Mouse (Mus musculus): Measurements from ENCODE around the gene Ugt1a7c. TPM values are rescaled to one million over a fixed set of nuclear protein-coding genes. Genes with fewer than 3 reads are reported as not detected.

Ugt1a7c gene
- polyA plus RNA-seq, 1 experiment = 1.1 TPM

GRCm38 (mm10) chr1:88211812-88212211 lies 117.0 kb downstream of the Ugt1a7c start, which contains the start of gene Ugt1a1:
Gene Ugt1a1, plus strand, starts transcription at chr1:88211959.
- no peaks in the 10 kb centered on the region for H3K36me3 ChIP-seq (ENCODE audit: control insufficient read depth, insufficient read depth, low read length)
- H3K27ac ChIP-seq (ENCODE audit: control insufficient read depth, insufficient read depth, low read length) = no peak within 1 kb of the TSS
- H3K27me3 ChIP-seq (ENCODE audit: control insufficient read depth, insufficient read depth, low read length) = no peaks in the 10 kb centered on the region
- WGBS = 76% methylated on average over 8 of the region's 8 CpGs
- DNase-seq = no peak
- TF ChIP-seq CTCF (IDR thresholded peaks at IDR 0.05; ENCODE audit: borderline replicate concordance, control insufficient read depth, extremely low read depth, insufficient read depth, low read length, poor library complexity) = no peak
- no peak for TF ChIP-seq POLR2A (IDR thresholded peaks at IDR 0.05; ENCODE audit: control insufficient read depth, extremely low read depth, insufficient read depth, low read length, poor library complexity)
- H3K4me3 ChIP-seq (ENCODE audit: control insufficient read depth, insufficient read depth, low read length) = no peak within 1 kb of the TSS
- no peaks in the 10 kb centered on the region for H3K4me1 ChIP-seq (replicated peaks; ENCODE audit: control insufficient read depth, insufficient read depth, low read length)

- no peak overlapping the region for H3K27ac ChIP-seq (ENCODE audit: control insufficient read depth, insufficient read depth, low read length)
- WGBS = 69% methylated on average over 8 of the region's 8 CpGs
These were observed 117.6 kb downstream of the Ugt1a7c start for GRCm38 (mm10) chr1:88212341-88213045.

DNA sequence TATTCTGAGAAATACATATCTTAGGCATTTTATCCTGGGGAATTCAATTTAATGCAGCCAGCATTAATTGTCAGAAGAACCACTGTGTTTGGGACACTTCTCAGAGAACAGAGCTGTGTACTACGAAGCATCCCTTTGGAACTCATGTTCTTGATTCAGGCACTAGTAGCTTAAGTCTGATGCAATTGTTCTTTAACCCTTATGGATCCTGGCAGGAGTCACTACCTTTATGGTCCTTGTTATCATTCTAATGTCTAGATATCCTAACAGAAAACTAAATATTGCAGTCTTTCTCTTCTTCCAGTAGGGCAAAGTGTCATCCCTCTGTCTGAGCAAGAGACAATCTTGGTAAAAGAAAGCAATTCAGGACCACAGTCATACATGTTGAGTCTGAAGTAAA lies 118.2 kb downstream of the Ugt1a7c start:
- DNase-seq = no peak
- Histone ChIP-seq H3K4me1 (replicated peaks; ENCODE audit: control insufficient read depth, insufficient read depth, low read length) (no peaks in the 10 kb centered on the region), H3K27me3 (ENCODE audit: control insufficient read depth, insufficient read depth, low read length) (no peaks in the 10 kb centered on the region), H3K36me3 (ENCODE audit: control insufficient read depth, insufficient read depth, low read length) (no peaks in the 10 kb centered on the region), H3K4me3 (ENCODE audit: control insufficient read depth, insufficient read depth, low read length) (no peak overlapping the region), H3K27ac (ENCODE audit: control insufficient read depth, insufficient read depth, low read length) (no peak overlapping the region)
- 86% methylated on average over 1 of the region's 1 CpGs for WGBS
- TF ChIP-seq POLR2A (IDR thresholded peaks at IDR 0.05; ENCODE audit: control insufficient read depth, extremely low read depth, insufficient read depth, low read length, poor library complexity) (no peak), CTCF (IDR thresholded peaks at IDR 0.05; ENCODE audit: borderline replicate concordance, control insufficient read depth, extremely low read depth, insufficient read depth, low read length, poor library complexity) (no peak)

More at GRCm38 (mm10) chr1:88212341-88213045, 117.6 kb downstream of the Ugt1a7c start:
- no peak for DNase-seq
- no peaks in the 10 kb centered on the region for H3K27me3 ChIP-seq (ENCODE audit: control insufficient read depth, insufficient read depth, low read length)
- no peak overlapping the region for H3K4me3 ChIP-seq (ENCODE audit: control insufficient read depth, insufficient read depth, low read length)
- no peaks in the 10 kb centered on the region for H3K36me3 ChIP-seq (ENCODE audit: control insufficient read depth, insufficient read depth, low read length)
- TF ChIP-seq CTCF (IDR thresholded peaks at IDR 0.05; ENCODE audit: borderline replicate concordance, control insufficient read depth, extremely low read depth, insufficient read depth, low read length, poor library complexity) (no peak), POLR2A (IDR thresholded peaks at IDR 0.05; ENCODE audit: control insufficient read depth, extremely low read depth, insufficient read depth, low read length, poor library complexity) (no peak)
- no peaks in the 10 kb centered on the region for H3K4me1 ChIP-seq (replicated peaks; ENCODE audit: control insufficient read depth, insufficient read depth, low read length)

- Histone ChIP-seq H3K27me3 (ENCODE audit: control insufficient read depth, insufficient read depth, low read length) (no peaks in the 10 kb centered on the region), H3K4me3 (ENCODE audit: control insufficient read depth, insufficient read depth, low read length) (no peak overlapping the region), H3K36me3 (ENCODE audit: control insufficient read depth, insufficient read depth, low read length) (no peaks in the 10 kb centered on the region), H3K4me1 (replicated peaks; ENCODE audit: control insufficient read depth, insufficient read depth, low read length) (no peaks in the 10 kb centered on the region), H3K27ac (ENCODE audit: control insufficient read depth, insufficient read depth, low read length) (no peak overlapping the region)
- no peak for DNase-seq
- WGBS = 90% methylated on average over 2 of the region's 2 CpGs
- TF ChIP-seq POLR2A (IDR thresholded peaks at IDR 0.05; ENCODE audit: control insufficient read depth, extremely low read depth, insufficient read depth, low read length, poor library complexity) (no peak), CTCF (IDR thresholded peaks at IDR 0.05; ENCODE audit: borderline replicate concordance, control insufficient read depth, extremely low read depth, insufficient read depth, low read length, poor library complexity) (no peak)
These were observed 119.1 kb downstream of the Ugt1a7c start for GRCm38 (mm10) chr1:88213766-88214461.

DNA sequence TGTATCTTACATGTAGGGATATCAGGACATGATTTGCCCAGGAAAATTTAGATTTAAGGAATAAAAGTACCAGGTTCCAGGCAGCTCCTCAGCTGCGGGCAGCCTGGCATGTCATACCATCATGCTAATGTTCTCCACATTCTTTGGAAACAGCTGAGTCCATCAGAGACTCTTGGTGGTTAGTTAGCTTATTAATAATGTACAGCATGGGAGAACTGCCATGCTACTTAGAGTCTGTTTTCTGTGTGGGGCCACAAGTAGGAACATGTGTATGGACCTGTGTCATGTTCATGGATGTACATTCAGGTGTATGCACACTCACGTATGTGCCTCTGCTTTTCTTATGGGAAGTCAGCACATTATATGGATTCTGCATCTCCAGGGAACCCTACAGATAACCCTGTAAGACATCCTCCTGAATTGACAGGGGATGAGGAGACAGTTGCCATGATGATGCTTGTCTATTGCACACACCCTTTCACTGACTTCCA lies 119.6 kb downstream of the Ugt1a7c start:
- Histone ChIP-seq H3K27ac (ENCODE audit: control insufficient read depth, insufficient read depth, low read length) (no peak overlapping the region), H3K4me3 (ENCODE audit: control insufficient read depth, insufficient read depth, low read length) (no peak overlapping the region), H3K36me3 (ENCODE audit: control insufficient read depth, insufficient read depth, low read length) (no peaks in the 10 kb centered on the region), H3K4me1 (replicated peaks; ENCODE audit: control insufficient read depth, insufficient read depth, low read length) (no peaks in the 10 kb centered on the region), H3K27me3 (ENCODE audit: control insufficient read depth, insufficient read depth, low read length) (no peaks in the 10 kb centered on the region)
- WGBS = 85% methylated on average over 2 of the region's 2 CpGs
- DNase-seq = no peak
- TF ChIP-seq POLR2A (IDR thresholded peaks at IDR 0.05; ENCODE audit: control insufficient read depth, extremely low read depth, insufficient read depth, low read length, poor library complexity) = no peak
- no peak for TF ChIP-seq CTCF (IDR thresholded peaks at IDR 0.05; ENCODE audit: borderline replicate concordance, control insufficient read depth, extremely low read depth, insufficient read depth, low read length, poor library complexity)

DNA sequence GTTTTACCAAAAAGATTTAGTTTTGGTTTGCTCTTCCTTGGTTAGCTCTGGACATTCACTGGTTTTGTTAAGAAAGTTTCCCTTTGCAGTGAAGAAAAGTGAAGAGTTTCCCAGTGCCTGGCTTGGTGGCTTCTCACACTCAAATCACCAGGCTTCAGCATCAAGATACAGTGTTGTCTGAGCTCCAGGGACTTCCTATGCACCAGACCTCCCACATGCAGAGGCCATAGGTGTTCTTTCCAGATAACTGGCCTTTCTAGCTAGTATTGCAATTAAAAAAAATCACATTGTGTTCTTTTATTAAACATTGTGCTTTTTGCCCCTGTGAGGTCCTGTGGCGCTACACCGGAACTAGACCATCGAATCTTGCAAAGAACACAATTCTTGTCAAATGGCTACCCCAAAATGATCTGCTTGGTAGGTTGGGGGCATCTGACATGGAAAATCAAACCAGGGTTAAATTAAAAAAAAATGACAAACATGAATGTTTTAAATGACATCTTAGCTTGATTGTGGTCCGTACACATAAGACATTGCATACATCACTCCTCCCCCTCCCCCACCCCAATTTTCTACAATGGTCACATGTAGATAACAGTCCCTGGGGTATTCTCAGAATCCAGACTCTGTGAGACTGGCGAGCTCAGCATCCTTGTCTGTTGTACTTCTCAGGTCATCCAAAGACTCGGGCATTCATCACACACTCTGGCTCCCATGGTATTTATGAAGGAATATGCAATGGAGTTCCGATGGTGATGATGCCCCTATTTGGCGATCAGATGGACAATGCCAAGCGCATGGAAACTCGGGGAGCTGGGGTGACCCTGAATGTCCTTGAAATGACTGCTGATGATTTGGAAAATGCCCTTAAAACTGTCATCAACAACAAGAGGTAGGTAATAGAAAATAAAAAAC lies 120.9 kb downstream of the Ugt1a7c start:
- H3K4me1 ChIP-seq (replicated peaks; ENCODE audit: control insufficient read depth, insufficient read depth, low read length) = no peaks in the 10 kb centered on the region
- H3K27me3 ChIP-seq (ENCODE audit: control insufficient read depth, insufficient read depth, low read length) = no peaks in the 10 kb centered on the region
- 73% methylated on average over 10 of the region's 10 CpGs for WGBS
- H3K27ac ChIP-seq (ENCODE audit: control insufficient read depth, insufficient read depth, low read length) = no peak overlapping the region
- DNase-seq = no peak
- H3K4me3 ChIP-seq (ENCODE audit: control insufficient read depth, insufficient read depth, low read length) = no peak overlapping the region
- TF ChIP-seq POLR2A (IDR thresholded peaks at IDR 0.05; ENCODE audit: control insufficient read depth, extremely low read depth, insufficient read depth, low read length, poor library complexity) (no peak), CTCF (IDR thresholded peaks at IDR 0.05; ENCODE audit: borderline replicate concordance, control insufficient read depth, extremely low read depth, insufficient read depth, low read length, poor library complexity) (no peak)
- H3K36me3 ChIP-seq (ENCODE audit: control insufficient read depth, insufficient read depth, low read length) = no peaks in the 10 kb centered on the region

Data from thymus, adult 2 months (tissue).